Mouse (Mus musculus) frontal cortex, postnatal 36 days (tissue): ENCODE measurements around the gene March5.
A peak's percentile ranks its signal among the peaks of the same experiment; 100 is the strongest.
"Not testable (repeated sequence)": the region's sequence is repeated elsewhere in the genome, so short reads cannot be mapped to it uniquely, and the experiment has no call there.

Source experiments
- DNase-seq, 2 experiments: peaks; one replicate each; pipeline ENCODE4 v3.0.0; 2022; ENCODE audit warnings: low spot score in 2 of 2

Gene March5

GRCm38 (mm10) chr19:37207303-37208175 lies at the start of gene March5:
March5 (plus strand) TSS chr19:37207543.
- DNase-seq, result peak; percentile 87 to 91

GRCm38 (mm10) chr19:37172096-37172495 lies 35.2 kb upstream of the March5 start:
- peak in 1 of 2 experiments; percentile 12 for DNase-seq

- peak; percentile 16 to 25 for DNase-seq
Observed at GRCm38 (mm10) chr19:37172566-37173130, 34.7 kb upstream of the March5 start.

- peak in 1 of 2 experiments; percentile 24 for DNase-seq
Observed at GRCm38 (mm10) chr19:37173331-37174115, 33.8 kb upstream of the March5 start.

- peak; percentile 40 to 61 for DNase-seq
Observed at GRCm38 (mm10) chr19:37174116-37174715, 33.1 kb upstream of the March5 start.

- DNase-seq, result peak; percentile 60 to 71
Observed at GRCm38 (mm10) chr19:37174716-37175435, 32.5 kb upstream of the March5 start.

GRCm38 (mm10) chr19:37175436-37175805 lies 31.9 kb upstream of the March5 start:
- DNase-seq, result no peak

- peak; percentile 26 to 62 for DNase-seq
Observed at GRCm38 (mm10) chr19:37175919-37176318, 31.4 kb upstream of the March5 start.

- no peak for DNase-seq
Observed at GRCm38 (mm10) chr19:37176879-37177462, 30.4 kb upstream of the March5 start.

- DNase-seq, result peak; percentile 73 to 80
Observed at GRCm38 (mm10) chr19:37177819-37178708, 29.3 kb upstream of the March5 start.

- no peak for DNase-seq
Observed at GRCm38 (mm10) chr19:37188366-37188948, 18.9 kb upstream of the March5 start.

- DNase-seq, result no peak
Observed at GRCm38 (mm10) chr19:37192475-37193058, 14.8 kb upstream of the March5 start.

GRCm38 (mm10) chr19:37198165-37198880 lies 9.0 kb upstream of the March5 start:
- no peak for DNase-seq

- no peak for DNase-seq
Observed at GRCm38 (mm10) chr19:37199889-37200288, 7.5 kb upstream of the March5 start.

- DNase-seq, result no peak
Observed at GRCm38 (mm10) chr19:37203371-37203770, 4.0 kb upstream of the March5 start.

- not testable (repeated sequence) for DNase-seq
Observed at GRCm38 (mm10) chr19:37205155-37205554, 2.2 kb upstream of the March5 start.

- peak; percentile 43 to 52 for DNase-seq
Observed at GRCm38 (mm10) chr19:37206641-37207302, 571 bp upstream of the March5 start.
